Mouse (Mus musculus): Measurements from ENCODE around the gene P4ha2.

GRCm38 (mm10) chr11:54100045-54100691, at the start of gene P4ha2:
- TF ChIP-seq POLR2A (IDR thresholded peaks at IDR 0.05; ENCODE audit: insufficient read depth, low read length) (no peak), EP300 (IDR thresholded peaks at IDR 0.05; ENCODE audit: insufficient read depth, low read depth, low read length) (no peak)
